9 mouse cellular contexts compared by ENCODE assay signal in the genomic region with DNA sequence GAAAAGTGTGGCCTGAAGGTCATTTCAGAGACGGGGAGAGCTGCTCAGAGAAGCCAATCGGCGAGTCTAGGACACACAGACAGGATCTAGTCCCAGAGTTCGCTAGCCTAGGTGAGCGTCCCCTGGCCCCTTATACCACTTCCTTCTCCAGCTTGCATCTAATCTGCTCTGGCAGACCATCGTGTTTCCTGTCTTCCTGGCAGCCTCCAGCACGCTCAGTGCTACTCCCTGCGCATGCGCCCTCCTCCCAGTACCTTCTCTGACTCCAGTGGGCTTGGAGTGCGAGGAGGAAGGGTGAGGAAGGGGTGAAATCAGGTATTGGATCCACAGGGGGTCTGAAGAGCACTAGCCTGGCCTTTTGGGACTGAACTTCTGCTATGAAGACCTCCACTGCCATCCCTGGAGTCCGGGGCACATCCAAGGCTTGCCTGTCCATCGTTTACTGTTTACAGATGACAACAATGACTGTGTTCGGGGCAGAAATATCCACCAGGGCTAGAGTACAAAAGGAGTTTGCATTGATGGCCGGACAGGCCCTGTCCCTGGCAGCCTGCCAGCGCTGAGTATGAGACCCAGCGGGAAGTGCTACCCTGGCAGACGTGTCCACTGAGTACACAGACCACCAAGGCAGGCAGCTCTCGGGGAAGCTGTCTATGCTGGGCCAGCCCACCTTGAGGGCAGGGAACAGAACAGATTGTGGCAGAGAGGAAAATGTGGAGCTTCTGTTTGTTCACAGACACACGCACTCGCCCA. TPM values are rescaled to one million over a fixed set of nuclear protein-coding genes. Genes with fewer than 3 reads are reported as not detected.
DNase-seq lines count a peak whose midpoint lies in the region; ATAC-seq lines count a peak whose summit lies in the region.
"Had no signal": no experiment of that assay in that cellular context is flagged by ENCODE, and none has a peak within 500 bp of the region (broad histone marks: within the 10 kb centered on the region; RNA-seq: fewer than 3 reads in every experiment).

No protein-coding gene starts in this region.

- peak; percentile 51 for DNase-seq in gastrocnemius, postnatal 10 days
- no peak for DNase-seq in gastrocnemius, adult 18-20 months (ENCODE audit: low spot score)
- peak; percentile 27 for DNase-seq in cerebellum, adult 9-11 months
- peak; percentile 39 for DNase-seq in heart, postnatal 25 days (ENCODE audit: low spot score)
- DNase-seq in liver: peak; percentile 59
- no peak for DNase-seq in adipocyte (ENCODE audit: low spot score)

- H3K27me3 ChIP-seq in midbrain, embryonic 15.5 days (replicated peaks): no peaks in the 10 kb centered on the region

- WGBS in midbrain, embryonic 15.5 days: 62% methylated on average over 20 of the region's 20 CpGs

- H3K4me2 ChIP-seq in midbrain, embryonic 15.5 days: no peak overlapping the region

- no peaks in the 10 kb centered on the region for H3K36me3 ChIP-seq in midbrain, embryonic 15.5 days (replicated peaks)
- H3K36me3 ChIP-seq: G1E had no signal

- intact Hi-C loops in heart, postnatal 25 days (cut with DNase I): no loop called here

- peaks cover 3% of the 10 kb centered on the region; the same call in 1 of the 2 replicates for H3K4me1 ChIP-seq in midbrain, embryonic 15.5 days

- no peak overlapping the region for H3K27ac ChIP-seq in midbrain, embryonic 15.5 days

- ATAC-seq in midbrain, embryonic 15.5 days (replicated peaks): 0 out of 2 replicates have a peak, but pooled peaks have one; percentile 43
- ATAC-seq in erythroid progenitor cell, adult 5-6 weeks (replicated peaks; ENCODE audit: low FRiP score, poor library complexity, severe bottlenecking): no peak

- no peak overlapping the region for H3K9ac ChIP-seq in midbrain, embryonic 15.5 days

- H3K4me3 ChIP-seq in midbrain, embryonic 15.5 days: no peak overlapping the region

- no peaks in the 10 kb centered on the region for H3K9me3 ChIP-seq in midbrain, embryonic 15.5 days

RNA-seq across cellular contexts. Expression of a gene that starts 1.9 kb away (rescaled TPM):
- 100 to 1,000 TPM; 145 to 168 TPM for total RNA-seq in gastrocnemius, postnatal 10 days (2021)
- total RNA-seq in gastrocnemius, adult 18-20 months (2021): 10 to 100 TPM; 33.7 to 40.2 TPM
- 100 to 1,000 TPM; 127 to 153 TPM for total RNA-seq in heart, postnatal 25 days (2021)
- polyA plus RNA-seq in midbrain, embryonic 15.5 days (2015; fragmentation: Nextera tagmentation; extraction: Ambion mirVana): 15.3 and 16.1 TPM in 2 replicates
- total RNA-seq in erythroid progenitor cell, adult 5-6 weeks (2015; ENCODE audit: low replicate concordance): not detected in 2 replicates
- total RNA-seq in erythroid progenitor cell, adult 5-6 weeks (2017; ENCODE audit: low replicate concordance): not detected in 2 replicates
- polyA plus RNA-seq: G1E had no signal

Comparison
In these comparisons a context has a peak if more than half of its experiments do, and no peak if none do; other contexts are left out.
1. DNase-seq: peak in gastrocnemius, postnatal 10 days (single experiment), cerebellum, adult 9-11 months (single experiment), heart, postnatal 25 days (single experiment) and liver (single experiment); none in gastrocnemius, adult 18-20 months (single experiment) and adipocyte (single experiment).
2. RNA of a gene that starts 1.9 kb away (total RNA-seq): 145 to 168 TPM in gastrocnemius, postnatal 10 days, 127 to 153 TPM in heart, postnatal 25 days and 33.7 to 40.2 TPM in gastrocnemius, adult 18-20 months; not detected in erythroid progenitor cell, adult 5-6 weeks; every median in the first group is over 10 times any median in the second.